Mouse (Mus musculus) mature B cell (primary cell): ENCODE data around the gene Ptges.

Experiments
- in situ Hi-C: fragments of 300-500 bp; cut with MboI; formaldehyde crosslinking; loops from 2 replicates; pipeline ENCODE4 v1.14.3; 2019

Gene Ptges

DNA sequence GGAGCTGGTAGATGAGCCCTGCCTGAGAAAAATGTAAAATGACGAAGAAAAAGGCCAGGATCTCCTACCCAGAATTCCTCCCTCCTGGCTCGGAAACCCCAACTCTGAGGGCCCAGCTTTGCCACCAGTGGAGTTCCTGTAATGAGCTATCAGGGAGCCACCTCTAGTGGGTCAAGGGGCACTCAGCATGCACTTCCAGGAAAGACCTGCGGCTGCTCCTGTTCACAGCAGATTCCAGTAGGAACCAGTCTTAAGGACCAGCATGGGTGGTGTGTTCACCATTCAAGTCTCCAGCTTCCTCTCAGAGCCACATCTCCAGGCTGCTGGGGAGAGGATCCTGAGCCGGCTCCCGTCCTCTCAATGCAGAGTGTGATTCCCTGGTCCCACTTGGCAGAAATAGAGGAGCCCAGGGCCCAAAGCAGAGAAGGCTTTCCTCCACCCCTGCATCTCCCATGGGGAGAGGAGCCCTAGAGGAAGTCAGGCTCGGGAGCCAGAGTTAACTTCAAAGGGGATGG lies 28.0 kb downstream of the Ptges start:
- in situ Hi-C loops, result no loop called here

DNA sequence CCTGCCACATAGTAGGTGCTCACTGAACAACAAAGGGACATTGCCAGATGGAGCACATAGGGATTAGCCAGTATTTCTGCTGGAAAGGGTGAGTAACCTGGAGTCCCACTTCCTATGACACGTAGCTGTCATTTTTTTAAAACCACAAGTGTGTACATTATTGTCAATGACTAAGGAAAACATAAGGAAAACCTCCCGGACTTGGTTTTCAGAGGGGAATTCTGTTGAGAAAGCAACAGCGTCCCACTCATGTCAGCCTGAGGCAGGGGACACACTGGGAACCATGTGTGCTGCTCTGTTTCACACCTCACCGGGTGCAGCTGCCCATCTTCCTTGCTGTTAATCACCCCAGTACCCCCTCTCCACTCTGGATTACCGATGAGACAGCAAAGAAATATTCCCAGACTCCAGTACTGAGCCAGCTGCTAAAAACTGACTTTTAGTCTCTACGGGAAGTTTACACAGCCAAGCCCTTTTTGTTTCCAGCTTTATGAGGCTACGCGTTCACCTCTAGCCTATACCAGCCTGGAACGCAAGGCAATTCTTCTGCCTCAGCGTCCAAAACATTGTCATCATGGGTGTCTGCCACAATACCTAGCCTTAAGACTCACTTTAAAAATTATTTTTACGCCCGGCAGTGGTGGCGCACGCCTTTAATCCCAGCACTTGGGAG lies 30.1 kb downstream of the Ptges start:
- in situ Hi-C loops, result no loop called here

DNA sequence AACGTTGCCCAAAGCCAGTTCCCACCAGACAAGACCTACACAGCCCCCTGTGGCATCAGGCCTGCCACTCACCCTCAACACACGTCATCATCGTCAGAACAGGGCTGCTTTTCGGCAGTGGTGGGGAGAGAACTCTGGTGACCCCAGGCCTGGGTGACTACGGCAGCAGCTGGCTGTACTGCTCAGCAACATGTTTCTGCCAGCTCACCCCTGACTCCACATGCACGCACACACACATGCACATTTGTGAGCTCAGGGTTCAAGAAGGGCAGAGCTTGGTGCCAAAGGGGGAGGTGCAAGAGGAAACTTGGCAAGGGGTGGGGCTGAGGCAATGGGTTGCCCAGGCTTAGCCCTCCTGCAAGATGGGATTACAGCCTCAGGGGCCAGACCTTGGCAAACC lies 32.4 kb downstream of the Ptges start:
- in situ Hi-C loops, result no loop called here

DNA sequence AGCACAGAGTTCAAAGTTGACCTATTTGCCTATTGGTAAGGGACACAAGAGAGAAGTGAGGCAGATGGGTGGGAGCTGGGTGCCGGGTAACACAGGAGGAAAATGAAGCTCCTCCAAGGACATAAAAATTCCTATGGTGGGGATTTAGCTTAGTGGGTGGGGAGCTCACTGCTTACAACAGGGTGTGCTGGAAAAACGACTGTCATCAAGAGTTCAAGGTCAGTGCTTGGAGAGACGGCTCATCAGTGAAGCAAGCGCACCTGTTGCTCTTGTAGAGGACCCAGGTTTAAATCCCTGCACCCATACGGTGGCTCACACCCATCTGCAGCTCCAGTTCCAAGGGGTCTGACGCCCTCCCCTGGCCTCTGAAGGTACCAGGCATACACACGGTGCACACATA lies 35.7 kb downstream of the Ptges start:
- in situ Hi-C loops, result no loop called here

DNA sequence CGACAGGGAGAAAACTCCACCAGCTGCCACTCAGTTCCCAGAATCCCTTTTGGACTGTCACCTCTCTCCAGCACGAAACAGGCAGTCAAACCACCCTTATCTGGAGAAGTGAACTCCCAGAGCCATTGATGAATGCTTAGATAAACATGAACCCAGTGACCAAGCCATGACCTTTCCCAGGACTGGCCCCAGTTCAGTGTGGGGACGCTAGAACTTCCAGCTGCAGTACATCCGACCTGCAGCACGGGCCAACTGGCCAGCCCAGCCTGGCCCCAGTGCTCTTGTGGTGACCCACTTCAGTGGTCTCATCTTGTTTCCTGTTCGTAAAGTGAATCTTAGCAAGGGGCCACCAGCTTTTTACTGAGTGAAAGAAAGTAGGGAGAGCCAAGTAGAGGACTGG lies 36.3 kb downstream of the Ptges start:
- in situ Hi-C loops, result no loop called here

DNA sequence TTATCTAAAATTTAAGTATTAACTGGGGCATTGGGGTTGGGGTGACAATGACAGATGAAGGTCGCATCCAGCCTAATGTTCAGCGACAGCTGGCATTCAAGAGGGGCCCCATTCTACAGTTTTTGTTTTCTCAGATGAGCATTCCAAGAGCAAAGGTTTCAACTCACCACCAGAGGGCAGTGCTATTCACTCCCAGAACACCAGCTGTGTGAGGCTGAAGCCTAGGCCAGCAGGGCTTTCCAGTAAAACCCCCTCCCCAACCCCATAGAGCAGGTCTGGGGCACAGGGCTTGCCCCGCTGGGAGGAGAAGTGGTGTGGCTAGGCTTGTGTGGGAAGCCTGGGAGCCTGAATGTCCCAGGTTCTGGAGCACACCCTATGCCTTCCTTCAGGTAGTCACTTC lies 38.7 kb downstream of the Ptges start:
- in situ Hi-C loops, result no loop called here

DNA sequence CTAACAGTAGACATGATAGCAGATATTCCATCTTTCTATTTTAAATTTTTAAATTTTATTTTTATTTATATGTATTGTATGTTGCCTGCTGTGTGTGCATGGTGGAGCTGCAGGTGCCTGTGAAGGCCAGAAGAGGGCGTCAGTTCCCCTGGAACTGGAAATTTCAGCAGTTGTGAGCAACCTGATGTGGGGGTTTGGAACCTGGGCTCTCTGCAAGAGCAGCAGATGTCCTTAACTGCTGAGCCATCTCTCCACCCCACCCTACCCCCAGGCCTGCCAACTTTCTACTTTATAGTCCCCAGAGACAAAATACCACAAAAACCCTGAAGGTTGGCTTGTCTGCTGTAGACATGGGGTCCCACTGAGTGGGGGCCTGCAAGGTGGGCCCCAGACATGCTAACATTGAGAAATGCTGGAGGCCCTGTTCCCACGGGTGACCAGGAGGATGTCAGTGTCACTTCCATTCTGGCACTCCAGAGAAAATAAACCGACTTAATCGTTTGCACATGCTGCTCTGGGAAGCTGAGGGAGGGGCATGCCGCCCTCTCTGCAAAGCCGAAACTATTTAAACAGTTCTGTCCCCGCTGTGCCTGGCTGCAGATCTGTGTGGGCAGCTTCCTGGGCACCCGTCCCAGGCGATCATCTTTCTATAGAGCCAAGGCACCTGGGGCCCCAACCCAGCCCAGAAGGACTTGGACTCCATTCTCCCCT lies 44.1 kb downstream of the Ptges start:
- in situ Hi-C loops, result no loop called here

DNA sequence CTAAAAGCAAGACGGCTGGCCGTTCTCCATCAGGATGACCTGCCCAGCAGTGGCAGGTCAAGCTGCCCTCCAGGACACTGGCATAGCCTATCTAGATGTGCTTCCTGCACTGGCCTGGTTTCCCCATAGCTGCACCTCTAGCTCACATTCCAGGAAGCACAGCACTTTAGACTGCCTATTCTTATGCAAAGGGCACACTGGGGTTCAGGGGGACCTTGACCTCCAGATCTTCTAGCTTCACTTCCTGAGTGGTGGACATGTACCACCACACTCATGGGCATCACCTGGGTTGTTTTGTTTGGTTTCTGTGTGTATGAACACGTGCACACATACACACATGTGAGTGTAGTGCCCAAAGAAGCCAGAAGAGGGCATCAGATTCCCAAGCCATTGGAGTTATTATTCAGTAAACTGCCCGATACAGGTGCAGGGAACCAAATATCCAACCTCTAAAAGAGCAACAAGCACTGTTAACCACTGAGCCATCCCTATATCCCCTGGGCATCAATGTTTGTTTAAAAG lies 44.8 kb downstream of the Ptges start:
- in situ Hi-C loops, result no loop called here

DNA sequence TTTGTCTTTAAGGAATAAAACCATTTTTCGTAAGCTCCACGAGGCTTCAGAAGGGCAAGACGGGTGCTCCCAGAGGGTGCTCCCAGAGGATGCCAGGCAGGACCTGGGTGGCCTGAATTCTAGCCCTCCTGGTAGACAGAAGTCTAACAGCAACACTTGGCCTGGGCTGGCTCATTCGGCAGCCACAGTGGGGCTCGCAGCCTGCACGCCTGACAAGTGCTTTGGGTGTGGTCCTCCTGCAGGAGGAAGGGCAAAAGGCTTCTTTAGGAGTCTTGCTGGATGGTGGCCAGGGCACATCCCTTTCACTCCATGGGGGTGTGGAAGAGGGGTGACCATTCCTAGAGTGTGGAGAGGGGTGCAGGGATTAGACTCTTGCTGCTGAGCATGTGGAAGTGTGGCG lies 48.4 kb downstream of the Ptges start:
- in situ Hi-C loops, result no loop called here

DNA sequence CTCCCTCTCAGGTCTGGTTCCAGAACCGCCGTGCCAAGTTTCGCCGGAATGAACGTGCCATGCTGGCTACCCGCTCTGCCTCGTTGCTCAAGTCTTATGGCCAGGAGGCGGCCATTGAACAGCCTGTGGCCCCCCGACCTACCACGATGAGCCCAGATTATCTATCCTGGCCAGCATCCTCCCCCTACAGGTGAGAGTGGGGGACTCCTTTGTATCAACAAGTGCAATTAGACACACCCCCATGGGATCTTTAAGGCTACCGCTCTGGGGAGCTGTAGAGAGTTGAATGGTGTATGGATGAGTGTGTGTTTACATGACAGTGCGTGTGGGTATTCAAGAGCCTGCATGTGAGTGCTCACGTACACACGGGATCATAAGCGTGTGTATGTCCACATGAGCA lies 50.2 kb downstream of the Ptges start:
- in situ Hi-C loops, result no loop called here

DNA sequence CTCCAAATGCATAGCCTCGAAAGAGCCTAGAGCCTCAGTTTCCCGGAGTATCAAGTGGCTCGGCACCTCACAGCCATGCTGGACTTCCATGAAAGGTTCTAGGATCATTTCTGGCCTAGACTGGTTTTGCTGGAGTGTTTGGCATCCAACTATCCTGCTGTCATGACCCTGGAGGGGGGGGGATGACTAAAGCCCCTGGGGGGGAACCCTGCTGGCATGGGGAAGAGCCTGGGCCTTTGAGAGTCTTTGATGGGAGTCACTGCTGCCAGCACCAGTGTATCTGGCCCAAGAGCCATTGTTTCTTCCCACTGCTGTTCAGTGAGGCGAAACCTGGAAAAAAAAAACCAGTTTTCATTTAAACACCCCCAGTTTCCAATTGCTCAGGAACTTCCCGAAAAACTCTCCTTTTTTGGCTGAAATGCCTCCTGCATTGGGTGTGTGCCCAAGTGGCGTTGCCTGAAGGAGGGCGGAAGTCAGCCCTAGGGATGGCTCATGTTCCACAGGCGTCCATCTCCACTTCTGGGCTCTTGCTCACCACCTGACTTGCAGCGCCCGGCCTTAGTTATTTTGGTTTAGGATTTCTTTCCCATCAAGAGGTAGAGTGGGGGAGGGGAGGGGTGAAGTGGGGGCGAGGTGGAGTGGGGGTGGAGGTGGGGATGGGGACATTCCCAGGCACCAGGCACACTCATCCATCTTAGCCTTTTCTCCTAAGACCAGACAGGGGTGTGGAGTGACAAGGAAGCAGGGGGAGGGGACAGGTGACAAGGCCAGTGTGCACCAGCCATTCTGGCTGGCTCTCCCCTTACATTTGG lies 53.8 kb downstream of the Ptges start:
- in situ Hi-C loops, result no loop called here

DNA sequence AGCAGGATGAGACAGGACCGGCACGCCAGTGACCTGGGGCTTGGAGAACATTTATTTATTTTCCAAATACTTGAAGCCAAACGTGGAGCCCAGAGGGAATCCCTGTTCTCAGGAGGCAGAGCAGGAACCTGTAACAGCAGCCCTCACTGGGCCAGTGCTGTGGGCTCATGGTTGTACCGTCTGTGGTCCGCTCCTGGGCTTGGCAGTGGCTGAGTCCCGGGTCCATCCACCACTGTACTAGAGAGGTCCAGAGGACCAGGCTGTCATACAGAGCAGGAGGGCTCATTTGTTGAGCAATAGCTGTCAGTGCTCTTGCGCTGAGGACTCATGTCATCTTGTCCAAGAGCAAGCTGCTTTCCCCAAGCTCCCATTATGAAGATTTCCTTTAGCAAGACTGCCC lies 54.6 kb downstream of the Ptges start:
- in situ Hi-C loops, result no loop called here

DNA sequence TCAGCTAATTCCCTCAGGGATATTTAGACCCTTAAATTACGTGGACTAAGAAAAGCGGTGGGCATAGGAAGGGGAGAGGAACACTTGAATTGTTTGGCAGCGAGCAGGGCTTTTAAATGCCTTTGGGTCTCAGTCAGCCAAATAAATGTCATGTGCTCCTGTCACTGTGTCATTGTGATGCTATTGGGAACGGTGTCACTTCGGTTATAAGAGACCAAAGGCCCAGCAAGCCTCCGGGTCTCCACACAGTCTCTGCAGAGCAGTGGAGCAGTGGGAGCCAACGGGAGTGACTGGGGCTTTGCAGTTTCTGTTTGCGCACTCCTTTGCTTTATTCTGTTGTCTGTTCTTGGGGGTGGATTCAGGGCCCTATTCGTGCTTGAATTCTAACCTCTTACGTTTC lies 55.2 kb downstream of the Ptges start:
- in situ Hi-C loops, result no loop called here

DNA sequence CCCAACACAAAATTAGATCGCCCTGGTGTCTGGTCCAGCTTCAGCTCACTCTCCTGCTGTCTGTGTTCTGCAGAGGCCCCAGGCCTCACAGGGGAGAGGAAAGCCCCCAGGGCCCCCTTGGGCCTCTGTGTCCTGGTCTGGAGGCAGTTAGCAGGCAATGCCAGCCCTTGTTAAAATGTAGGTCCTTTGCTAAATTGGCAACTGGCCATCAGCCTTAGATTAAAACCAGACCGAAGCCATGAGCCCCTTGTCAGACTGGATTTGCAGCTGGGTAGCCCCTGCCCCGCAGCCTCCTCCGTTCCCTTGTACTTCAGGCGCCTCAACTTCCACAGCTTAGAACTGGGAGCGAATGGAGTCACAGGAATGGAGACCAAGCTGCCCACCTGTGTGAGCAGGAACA lies 57.0 kb downstream of the Ptges start:
- in situ Hi-C loops, result no loop called here

DNA sequence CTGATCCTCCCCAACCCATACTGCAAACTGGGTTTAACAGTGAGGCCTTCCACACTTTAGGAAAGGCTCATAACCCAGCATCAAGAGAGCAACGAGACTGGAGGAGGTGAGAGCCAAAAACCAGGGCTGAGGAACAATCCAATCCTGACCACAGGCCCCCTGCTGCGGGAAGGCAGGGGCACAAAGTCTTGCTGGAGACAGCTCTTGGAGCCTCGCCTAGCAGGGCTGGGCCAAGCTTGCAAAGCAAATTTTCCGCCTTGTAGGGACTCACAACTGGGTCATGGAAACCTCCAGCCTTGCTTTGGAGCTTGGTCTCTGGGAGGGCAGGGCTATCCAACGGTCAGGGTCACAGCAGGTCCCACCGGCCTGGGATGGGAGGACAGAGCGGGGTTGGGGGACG lies 58.8 kb downstream of the Ptges start:
- in situ Hi-C loops, result no loop called here

DNA sequence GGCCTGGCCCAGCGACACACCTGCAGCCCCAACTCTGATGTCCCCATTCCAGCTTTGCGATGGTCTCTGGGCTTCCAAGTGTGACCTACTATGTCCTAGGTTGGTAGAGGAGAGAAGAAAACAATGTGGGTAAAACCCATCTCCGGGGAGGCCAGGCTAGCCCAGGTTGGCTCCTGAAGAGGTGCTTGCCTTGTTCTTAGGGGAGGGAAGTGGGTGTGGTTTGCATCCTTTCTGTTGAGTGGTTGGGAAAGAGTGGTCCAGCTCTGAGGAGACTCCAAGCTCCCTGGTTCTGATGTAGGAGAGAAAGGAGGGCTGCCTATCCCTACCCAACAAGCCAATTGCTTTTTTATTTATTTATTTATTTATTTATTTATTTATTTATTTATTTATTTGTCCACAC lies 64.2 kb downstream of the Ptges start:
- in situ Hi-C loops, result no loop called here

DNA sequence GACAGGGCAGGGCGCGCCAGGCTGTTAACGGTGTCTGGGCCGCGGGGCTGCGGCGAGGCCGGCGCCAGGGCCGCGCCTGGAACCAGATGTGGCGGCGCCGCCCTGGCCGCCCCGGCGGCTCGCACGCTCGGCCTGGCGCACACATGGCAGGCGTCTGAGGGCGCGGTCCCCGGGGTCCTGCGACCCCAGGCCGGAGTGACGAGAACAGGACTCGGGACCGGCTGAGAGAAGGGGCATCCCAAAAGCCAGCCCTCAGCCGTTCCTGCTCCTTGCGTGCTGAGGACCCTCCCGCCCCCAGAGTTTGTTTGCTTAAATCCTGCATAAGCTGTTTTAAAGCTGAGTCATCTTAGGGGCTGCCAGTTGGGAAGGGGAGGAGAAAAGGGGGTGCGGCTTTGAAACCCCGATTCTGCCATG lies 64.7 kb downstream of the Ptges start:
- in situ Hi-C loops, result no loop called here

DNA sequence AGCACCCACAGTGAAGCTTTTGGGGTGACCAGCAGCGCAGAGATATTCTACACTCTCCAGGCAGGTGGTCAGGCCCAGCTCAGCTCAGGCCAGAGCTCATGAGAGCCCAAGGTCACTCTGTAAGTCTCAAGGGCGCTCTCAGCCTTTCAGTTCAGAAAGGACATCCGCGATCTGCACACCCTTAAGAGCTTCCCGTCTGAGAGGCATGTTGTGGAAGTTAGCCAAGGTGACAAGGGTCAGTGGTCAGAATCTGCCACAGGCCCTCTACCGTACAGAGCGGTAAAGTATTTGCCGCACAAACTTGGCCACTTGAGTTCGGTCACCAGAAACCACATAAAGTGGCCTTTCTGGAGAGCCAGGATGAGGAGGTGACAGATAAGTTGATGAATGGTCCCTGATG lies 66.1 kb downstream of the Ptges start:
- in situ Hi-C loops, result no loop called here

DNA sequence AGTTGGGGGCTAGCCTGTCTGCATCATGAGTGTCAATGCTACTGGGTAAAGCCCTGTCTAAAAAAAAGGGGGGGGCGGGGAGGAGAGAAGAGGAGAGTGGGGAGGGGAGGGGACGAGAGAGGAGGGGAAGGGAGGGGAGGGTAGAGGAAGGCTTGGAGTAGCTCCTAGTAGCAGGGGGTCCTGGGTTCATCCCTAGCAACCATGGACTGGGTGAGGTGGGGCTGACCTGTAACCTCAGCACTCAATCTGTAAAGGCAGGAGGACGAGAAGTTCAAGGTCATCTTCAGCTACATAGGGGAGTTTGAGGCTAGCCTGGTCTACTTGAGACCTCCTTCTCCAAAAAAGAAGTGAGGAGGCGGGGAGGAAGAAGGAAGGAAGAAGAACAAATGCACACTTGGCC lies 67.6 kb downstream of the Ptges start:
- in situ Hi-C loops, result no loop called here

DNA sequence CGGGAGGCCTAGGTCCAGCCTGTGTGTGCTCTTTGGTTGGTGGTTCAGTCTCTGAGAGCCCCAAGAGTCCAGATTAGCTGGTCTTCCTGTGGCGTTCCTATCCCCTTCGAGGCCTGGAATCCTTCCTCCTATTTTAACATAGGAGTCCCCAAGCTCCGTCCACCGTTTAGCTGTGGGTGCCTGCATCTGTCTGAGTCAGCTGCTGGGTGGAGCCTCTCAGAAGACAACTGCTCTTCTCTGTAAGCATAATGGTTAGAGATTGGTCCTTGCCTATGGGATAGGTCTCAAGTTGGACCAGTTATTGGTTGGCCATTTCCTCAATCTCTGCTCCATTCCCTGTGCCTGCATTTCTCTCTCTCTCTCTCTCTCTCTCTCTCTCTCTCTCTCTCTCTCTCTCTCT lies 69.9 kb downstream of the Ptges start:
- in situ Hi-C loops, result no loop called here

DNA sequence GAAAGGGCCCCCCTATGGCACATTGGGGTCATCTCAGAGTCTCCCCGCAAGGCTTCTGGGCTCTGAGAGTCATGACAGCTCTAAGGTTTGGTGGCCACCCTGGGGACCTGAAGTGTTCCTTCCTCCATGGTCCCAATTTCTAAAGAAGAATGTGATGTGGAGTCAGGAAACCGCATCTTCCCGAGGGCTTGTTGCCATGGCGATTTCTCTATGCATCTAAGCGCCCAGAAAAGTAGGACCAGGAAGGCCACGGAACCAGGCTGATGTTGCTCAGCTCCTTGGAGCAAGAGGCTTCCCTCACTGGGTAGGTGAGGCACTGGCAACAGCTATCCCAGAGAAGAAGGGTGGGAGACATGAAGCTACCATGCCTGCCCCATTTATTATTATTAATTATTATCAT lies 72.6 kb downstream of the Ptges start:
- in situ Hi-C loops, result no loop called here

DNA sequence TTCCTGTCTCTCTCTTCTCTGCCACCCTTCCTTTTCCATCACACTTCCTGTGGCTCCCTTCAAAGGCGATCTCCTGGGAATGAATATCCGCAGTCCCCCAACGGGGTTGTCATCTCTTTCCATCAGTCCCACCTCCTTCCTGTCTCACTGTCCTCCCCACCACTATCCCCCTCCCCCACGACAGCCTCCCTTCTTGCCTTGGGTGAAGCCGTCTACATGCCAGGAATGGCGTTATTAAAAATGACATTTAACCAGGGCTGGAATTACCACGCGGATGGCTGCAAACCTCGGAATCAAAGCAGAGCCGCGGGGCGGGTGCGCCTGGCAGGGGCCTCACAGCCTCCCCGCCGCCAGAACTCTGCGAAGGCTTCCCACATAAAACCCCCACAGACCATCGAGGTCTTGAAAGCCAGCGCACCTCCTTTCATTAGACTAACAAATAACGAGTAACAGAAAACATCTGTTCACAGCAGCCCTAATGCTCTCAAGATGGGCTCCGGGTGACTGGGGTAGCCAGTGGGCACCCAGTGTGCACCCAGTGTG lies 76.8 kb downstream of the Ptges start:
- in situ Hi-C loops, result no loop called here
